Mouse (Mus musculus) hindbrain, embryonic 11.5 days (tissue): ENCODE data around the gene Polrmt. TPM values are rescaled to one million over a fixed set of nuclear protein-coding genes. Genes with fewer than 3 reads are reported as not detected.

Source experiments
- ATAC-seq: fragments of 200-750 bp; cut with Nextera tagmentation; 2 replicates; pipeline ENCODE4 v1.8.0; 2017; ENCODE audit warnings: mild to moderate bottlenecking, moderate TSS enrichment, moderate library complexity; ENCODE audit not compliant: low FRiP score
- DNase-seq: peaks from one replicate; pipeline ENCODE4 v3.0.0-alpha.2; 2015; ENCODE audit warnings: low spot score
- H3K27ac ChIP-seq: fragments of 300-500 bp; sonication (generic); 2 replicates; pipeline ENCODE4 v1.5.1; 2014; ENCODE audit warnings: mild to moderate bottlenecking, low read depth, low read length
- H3K27me3 ChIP-seq: fragments of 300-500 bp; sonication (generic); 2 replicates; pipeline ENCODE4 v1.6.1; 2014; ENCODE audit warnings: mild to moderate bottlenecking, low read length, moderate library complexity, mixed read lengths; ENCODE audit not compliant: control insufficient read depth, insufficient read depth
- H3K36me3 ChIP-seq: fragments of 300-500 bp; sonication (generic); 2 replicates; pipeline ENCODE4 v1.6.1; 2014; ENCODE audit warnings: mild to moderate bottlenecking, low read length, moderate library complexity, mixed read lengths; ENCODE audit not compliant: control insufficient read depth, insufficient read depth
- H3K4me1 ChIP-seq: fragments of 300-500 bp; sonication (generic); replicated peaks from 2 replicates; pipeline ENCODE4 v1.6.1; 2014; ENCODE audit warnings: low read length, mixed read lengths; ENCODE audit not compliant: control insufficient read depth, insufficient read depth
- H3K4me2 ChIP-seq: fragments of 300-500 bp; sonication (generic); replicated peaks from 2 replicates; pipeline ENCODE4 v1.6.1; 2014; ENCODE audit warnings: mild to moderate bottlenecking, low read depth, low read length
- H3K4me3 ChIP-seq: fragments of 300-500 bp; sonication (generic); 2 replicates; pipeline ENCODE4 v1.5.1; 2014; ENCODE audit warnings: low read depth, low read length
- H3K9ac ChIP-seq: fragments of 300-500 bp; sonication (generic); 2 replicates; pipeline ENCODE4 v1.6.1; 2014; ENCODE audit warnings: low read depth, low read length
- H3K9me3 ChIP-seq: fragments of 300-500 bp; sonication (generic); 2 replicates; pipeline ENCODE4 v1.6.1; 2016; ENCODE audit warnings: low read length; ENCODE audit not compliant: control insufficient read depth
- WGBS: fragments of 180-500 bp; shearing (Covaris S2); extraction: QIAGEN DNeasy Blood & Tissue Kit; methylation state at CpG from one replicate; pipeline ENCODE4 v1.1.7; 2014; 5-methylcytosine and 5-hydroxymethylcytosine counted together
- polyA plus RNA-seq: library from polyadenylated mRNA; unstranded; fragments of >200 nt; fragmentation: Nextera tagmentation; extraction: Ambion mirVana; gene quantifications from 2 replicates; pipeline ENCODE4 v1.2.1, GENCODE M21; 2014

The Polrmt gene
- polyA plus RNA-seq, 1 experiment from 2014 or later = 26.8 TPM

- H3K36me3 ChIP-seq = peaks cover 19% of the 10 kb centered on the region
- no peak overlapping the region for H3K9ac ChIP-seq
- ATAC-seq = no peak
- H3K9me3 ChIP-seq = no peaks in the 10 kb centered on the region
- no peak overlapping the region for H3K4me3 ChIP-seq
- H3K27ac ChIP-seq = no peak overlapping the region
- H3K4me2 ChIP-seq = no peak overlapping the region
- DNase-seq = no peak
- H3K27me3 ChIP-seq = no peaks in the 10 kb centered on the region
- peaks cover 6% of the 10 kb centered on the region; the same call in 1 of the 2 replicates for H3K4me1 ChIP-seq
- 93% methylated on average over 2 of the region's 2 CpGs for WGBS
Observed at GRCm38 (mm10) chr10:79686219-79686618, 60.2 kb downstream of the Polrmt start.

Other genes starting within 250 kb of the Polrmt start
- gene Plpp2, start 212.8 kb downstream of the Polrmt start, polyA plus RNA-seq = 12.4 and 16.1 TPM in 2 replicates
- gene Mier2, start 191.4 kb downstream of the Polrmt start, polyA plus RNA-seq = 35.4 and 37.8 TPM in 2 replicates
- not detected in 2 replicates for gene Theg, start 159.2 kb downstream of the Polrmt start, polyA plus RNA-seq
- gene C2cd4c, start 132.6 kb downstream of the Polrmt start, polyA plus RNA-seq = 0.06 and 0.19 TPM in 2 replicates
- gene Shc2, start 108.7 kb downstream of the Polrmt start, polyA plus RNA-seq = 11.7 and 12.4 TPM in 2 replicates
- gene Odf3l2, start 100.8 kb downstream of the Polrmt start, polyA plus RNA-seq = not detected in 2 replicates
- 1.1 and 1.6 TPM in 2 replicates for gene Madcam1, start 82.0 kb downstream of the Polrmt start, polyA plus RNA-seq
- gene Tpgs1, start 77.2 kb downstream of the Polrmt start, polyA plus RNA-seq = 69.6 and 70.8 TPM in 2 replicates
- gene Cdc34, start 64.4 kb downstream of the Polrmt start, polyA plus RNA-seq = 153 and 159 TPM in 2 replicates
- 0.42 and 0.73 TPM in 2 replicates for gene Gzmm, start 57.6 kb downstream of the Polrmt start, polyA plus RNA-seq
- 595 and 605 TPM in 2 replicates for gene Bsg, start 42.1 kb downstream of the Polrmt start, polyA plus RNA-seq
- gene Hcn2, start 29.9 kb downstream of the Polrmt start, polyA plus RNA-seq = 0.15 and 0.20 TPM in 2 replicates
- 0.18 and 0.48 TPM in 2 replicates for gene Fgf22, start 8.5 kb upstream of the Polrmt start, polyA plus RNA-seq
- 79.4 and 80.5 TPM in 2 replicates for gene Rnf126, start 20.4 kb upstream of the Polrmt start, polyA plus RNA-seq
- 1.5 TPM in 2 replicates for gene Fstl3, start 30.7 kb upstream of the Polrmt start, polyA plus RNA-seq
- gene Prss57, start 44.4 kb upstream of the Polrmt start, polyA plus RNA-seq = 0.13 TPM in 1 of 2 replicates, not detected in the other
- gene Palm, start 47.0 kb upstream of the Polrmt start, polyA plus RNA-seq = 129 and 132 TPM in 2 replicates
- gene Misp, start 74.4 kb upstream of the Polrmt start, polyA plus RNA-seq = 0.59 and 0.69 TPM in 2 replicates
- 141 and 152 TPM in 2 replicates for gene Ptbp1, start 107.8 kb upstream of the Polrmt start, polyA plus RNA-seq
- 9.4 and 10.5 TPM in 2 replicates for gene Prtn3, start 127.9 kb upstream of the Polrmt start, polyA plus RNA-seq
- 129 and 150 TPM in 2 replicates for gene Plppr3, start 128.1 kb upstream of the Polrmt start, polyA plus RNA-seq
- 0.67 TPM in 1 of 2 replicates, not detected in the other for gene Elane, start 139.7 kb upstream of the Polrmt start, polyA plus RNA-seq
- gene Cfd, start 144.3 kb upstream of the Polrmt start, polyA plus RNA-seq = not detected in 2 replicates
- gene Med16, start 162.3 kb upstream of the Polrmt start, polyA plus RNA-seq = 33.7 and 41.8 TPM in 2 replicates
- gene Gm26602, start 164.3 kb upstream of the Polrmt start, polyA plus RNA-seq = 23.6 and 25.3 TPM in 2 replicates
- gene Kiss1r, start 170.4 kb upstream of the Polrmt start, polyA plus RNA-seq = 0.26 and 0.36 TPM in 2 replicates
- 131 and 139 TPM in 2 replicates for gene R3hdm4, start 174.6 kb upstream of the Polrmt start, polyA plus RNA-seq
- gene Arid3a, start 180.5 kb upstream of the Polrmt start, polyA plus RNA-seq = 4.9 and 9.0 TPM in 2 replicates
- gene Wdr18, start 213.6 kb upstream of the Polrmt start, polyA plus RNA-seq = 94.7 and 102 TPM in 2 replicates
- gene Grin3b, start 224.1 kb upstream of the Polrmt start, polyA plus RNA-seq = 0.29 and 0.49 TPM in 2 replicates
- gene Tmem259, start 237.7 kb upstream of the Polrmt start, polyA plus RNA-seq = 14.6 and 16.1 TPM in 2 replicates
- 180 and 221 TPM in 2 replicates for gene Cnn2, start 242.0 kb upstream of the Polrmt start, polyA plus RNA-seq
- 2.6 TPM in 2 replicates for gene Abca7, start 249.9 kb upstream of the Polrmt start, polyA plus RNA-seq